Mouse (Mus musculus) MEL (cell line): ENCODE measurements at regions not wholly inside any gene's neighbourhood (a gene's known extent, or its start where the extent isn't known, plus 50 kb on each side); places are given as distances from the start of the nearest gene placed in this dataset.
A peak's percentile ranks its signal among the peaks of the same experiment; 100 is the strongest.

Source experiments
- DNase-seq: peaks from one replicate; pipeline ENCODE4 v3.0.0; 2011; ENCODE audit warnings: low read depth, low spot score
- H3K27ac ChIP-seq: 2 replicates; pipeline ENCODE4 v1.5.1; 2012; ENCODE audit warnings: low read depth, mild to moderate bottlenecking, control low read depth, low read length, moderate library complexity; ENCODE audit not compliant: control insufficient read depth
- H3K27me3 ChIP-seq, 2 experiments: fragments of 150-350 bp in 1 of 2; sonication (generic) in 1 of 2; 2 replicates each; pipeline ENCODE4 v1.6.1; 2012; ENCODE audit warnings: low read length in 2 of 2, mild to moderate bottlenecking in 2 of 2, improper control_type of control experiment in 1 of 2, moderate library complexity in 1 of 2; ENCODE audit not compliant: insufficient read depth in 2 of 2, control insufficient read depth in 1 of 2
- H3K36me3 ChIP-seq, 2 experiments: 2 replicates each; pipeline ENCODE4 v1.6.1; 2012 to 2014; ENCODE audit warnings: low read length in 2 of 2, improper control_type of control experiment in 1 of 2, inconsistent platforms in 1 of 2, mild to moderate bottlenecking in 1 of 2; ENCODE audit not compliant: insufficient read depth in 2 of 2, control insufficient read depth in 1 of 2
- H3K4me1 ChIP-seq, 2 experiments: fragments of 150-350 bp in 1 of 2; sonication (generic) in 1 of 2; 2 replicates each; pipeline ENCODE4 v1.6.1; 2012; ENCODE audit warnings: low read length in 2 of 2, improper control_type of control experiment in 1 of 2, mild to moderate bottlenecking in 1 of 2; ENCODE audit not compliant: insufficient read depth in 2 of 2, control insufficient read depth in 1 of 2
- H3K4me3 ChIP-seq, 2 experiments: fragments of 150-350 bp in 1 of 2; sonication (generic) in 1 of 2; 2 replicates each; pipeline ENCODE4 v1.5.1; 2012; ENCODE audit warnings: low read depth in 2 of 2, low read length in 2 of 2, mild to moderate bottlenecking in 2 of 2, moderate library complexity in 2 of 2, control low read depth in 1 of 2, improper control_type of control experiment in 1 of 2; ENCODE audit not compliant: control insufficient read depth in 1 of 2, insufficient read depth in 1 of 2
- H3K79me2 ChIP-seq: 2 replicates; pipeline ENCODE4 v1.6.1; 2012; ENCODE audit warnings: mild to moderate bottlenecking, low read length, moderate library complexity; ENCODE audit not compliant: control insufficient read depth, poor library complexity, insufficient read depth
- H3K9ac ChIP-seq: 2 replicates; pipeline ENCODE4 v1.6.1; 2012; ENCODE audit warnings: low read depth, mild to moderate bottlenecking, control low read depth, low read length, moderate library complexity; ENCODE audit not compliant: control insufficient read depth, poor library complexity, severe bottlenecking
- H3K9me3 ChIP-seq: fragments of 150-350 bp; sonication (generic); replicated peaks from 2 replicates; pipeline ENCODE4 v1.6.1; 2012; ENCODE audit warnings: mild to moderate bottlenecking, low read length, improper control_type of control experiment, moderate library complexity; ENCODE audit not compliant: insufficient read depth
- BHLHE40 ChIP-seq: IDR thresholded peaks from 2 replicates; pipeline ENCODE4 v1.6.1; 2012; ENCODE audit warnings: low read depth, mild to moderate bottlenecking, inconsistent platforms, low read length, improper control_type of control experiment, borderline replicate concordance
- CHD1 ChIP-seq: IDR thresholded peaks from 2 replicates; pipeline ENCODE4 v1.6.1; 2012; ENCODE audit warnings: low read depth, mild to moderate bottlenecking, inconsistent platforms, low read length, improper control_type of control experiment
- CHD2 ChIP-seq: IDR thresholded peaks from 2 replicates; pipeline ENCODE4 v1.6.1; 2011; ENCODE audit warnings: low read length, improper control_type of control experiment
- CTCF ChIP-seq, 3 experiments: IDR thresholded peaks in 2 of 3; conservative IDR thresholded peaks in 1 of 3; 2 replicates each; pipeline ENCODE4 v1.5.1; 2011 to 2012; ENCODE audit warnings: low read length in 3 of 3, low read depth in 2 of 3, mild to moderate bottlenecking in 2 of 3, improper control_type of control experiment in 1 of 3, inconsistent platforms in 1 of 3, mixed read lengths in 1 of 3, moderate library complexity in 1 of 3; ENCODE audit not compliant: control insufficient read depth in 1 of 3, insufficient read depth in 1 of 3, poor library complexity in 1 of 3, severe bottlenecking in 1 of 3
- E2F4 ChIP-seq: IDR thresholded peaks from 2 replicates; pipeline ENCODE4 v1.6.1; 2011; ENCODE audit warnings: low read depth, low read length, improper control_type of control experiment, borderline replicate concordance
- JUND ChIP-seq: IDR thresholded peaks from 2 replicates; pipeline ENCODE4 v1.6.1; 2011; ENCODE audit warnings: low read depth, mild to moderate bottlenecking, improper control_type of control experiment, low read length
- KAT2A ChIP-seq: conservative IDR thresholded peaks from 2 replicates; pipeline ENCODE4 v1.6.1; 2012; ENCODE audit warnings: low read depth, low read length, improper control_type of control experiment, inconsistent platforms
- MEF2A ChIP-seq: IDR thresholded peaks from 2 replicates; pipeline ENCODE4 v1.6.1; 2014; ENCODE audit warnings: low read depth, mild to moderate bottlenecking, inconsistent platforms, low read length, improper control_type of control experiment; ENCODE audit not compliant: poor library complexity, insufficient replicate concordance, severe bottlenecking; ENCODE audit errors: extremely low read depth
- MXI1 ChIP-seq: IDR thresholded peaks from 2 replicates; pipeline ENCODE4 v1.6.1; 2011; ENCODE audit warnings: mild to moderate bottlenecking, low read depth, low read length, improper control_type of control experiment
- NRF1 ChIP-seq: IDR thresholded peaks from 2 replicates; pipeline ENCODE4 v1.6.1; 2014; ENCODE audit warnings: low read depth, mild to moderate bottlenecking, inconsistent platforms, low read length, improper control_type of control experiment, moderate library complexity; ENCODE audit not compliant: poor library complexity, insufficient read depth, severe bottlenecking
- POLR2AphosphoS2 ChIP-seq: IDR thresholded peaks from 2 replicates; pipeline ENCODE4 v1.6.1; 2011; ENCODE audit warnings: low read length, improper control_type of control experiment
- SMC3 ChIP-seq: IDR thresholded peaks from 2 replicates; pipeline ENCODE4 v1.6.1; 2011; ENCODE audit warnings: low read depth, low read length, improper control_type of control experiment
- UBTF ChIP-seq: IDR thresholded peaks from 2 replicates; pipeline ENCODE4 v1.6.1; 2012; ENCODE audit warnings: low read depth, mild to moderate bottlenecking, inconsistent platforms, low read length, improper control_type of control experiment, moderate library complexity, borderline replicate concordance; ENCODE audit not compliant: insufficient read depth
- USF1 ChIP-seq: IDR thresholded peaks from 2 replicates; pipeline ENCODE4 v1.6.1; 2014; ENCODE audit warnings: low read depth, mild to moderate bottlenecking, inconsistent platforms, low read length, improper control_type of control experiment, moderate library complexity
- ZKSCAN1 ChIP-seq: IDR thresholded peaks from 2 replicates; pipeline ENCODE4 v1.6.1; 2012; ENCODE audit warnings: low read depth, mild to moderate bottlenecking, inconsistent platforms, low read length, improper control_type of control experiment, moderate library complexity
- ZMIZ1 ChIP-seq: IDR thresholded peaks from 2 replicates; pipeline ENCODE4 v1.6.1; 2012; ENCODE audit warnings: low read depth, mild to moderate bottlenecking, inconsistent platforms, low read length, improper control_type of control experiment, moderate library complexity
- ZNF384 ChIP-seq: IDR thresholded peaks from 2 replicates; pipeline ENCODE4 v1.6.1; 2012; ENCODE audit warnings: low read depth, mild to moderate bottlenecking, inconsistent platforms, low read length, improper control_type of control experiment

DNA sequence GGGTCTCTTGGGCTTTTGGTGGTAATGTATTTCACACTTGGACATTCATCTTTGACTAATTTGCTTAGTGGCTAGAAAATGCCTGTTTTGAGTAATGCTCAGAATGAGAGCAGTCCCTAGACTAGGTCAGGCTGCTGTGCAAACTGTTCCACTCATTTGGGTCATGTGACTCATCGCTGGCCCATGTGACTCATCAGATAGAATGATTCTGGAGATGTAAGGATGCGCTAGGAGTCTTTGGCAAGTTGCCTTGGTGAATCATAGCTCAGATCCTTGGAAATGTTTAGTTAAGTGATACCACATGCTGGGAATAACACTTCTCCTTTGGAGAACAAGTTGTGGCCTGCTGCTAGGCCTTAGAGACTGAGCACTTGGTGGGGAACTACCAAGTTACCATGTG is 130.2 kb upstream of the Fbxo11 start:
- Histone ChIP-seq H3K9ac (no peak overlapping the region), H3K79me2 (no peaks in the 10 kb centered on the region), H3K9me3 (no peaks in the 10 kb centered on the region), H3K36me3 (0 out of 4 replicates have a peak, but pooled peaks cover 0 to 2% of the 10 kb centered on the region in 2 experiments), H3K27me3 (no peaks in the 10 kb centered on the region), H3K4me3 (no peak overlapping the region), H3K4me1 (peaks cover 0 to 2% of the 10 kb centered on the region in 2 experiments; a peak in 2 of 4 replicates), H3K27ac (no peak overlapping the region)
- no peak for DNase-seq
- TF ChIP-seq ZKSCAN1 (no peak), JUND (no peak), USF1 (peak; percentile 55; the same call in 1 of the 2 replicates), MXI1 (no peak), CHD2 (no peak)

DNA sequence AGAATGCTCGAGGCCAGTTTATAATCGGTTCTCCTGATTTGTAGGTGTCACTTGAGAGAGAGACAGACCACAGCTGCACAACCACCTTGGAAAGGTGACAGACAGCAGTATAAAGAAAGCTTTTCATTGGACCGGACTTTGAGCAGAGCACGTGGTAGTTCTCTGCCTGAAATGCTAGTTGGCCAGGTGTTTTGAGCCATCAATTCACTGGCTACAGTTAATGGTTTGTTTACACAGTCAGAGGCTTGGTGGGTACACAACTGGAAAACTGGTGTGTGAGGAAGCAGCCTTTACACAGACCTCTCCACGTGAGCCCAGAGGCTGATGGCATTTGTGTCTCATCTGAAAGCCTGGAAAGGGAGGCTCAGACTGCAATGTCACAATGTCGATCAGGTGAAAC is 130.8 kb upstream of the Fbxo11 start:
- Histone ChIP-seq H3K4me1 (peaks cover 0 to 1% of the 10 kb centered on the region in 2 experiments; a peak in 2 of 4 replicates), H3K79me2 (no peaks in the 10 kb centered on the region), H3K27me3 (no peaks in the 10 kb centered on the region), H3K27ac (no peak overlapping the region), H3K4me3 (no peak overlapping the region), H3K9me3 (no peaks in the 10 kb centered on the region), H3K9ac (no peak overlapping the region), H3K36me3 (0 out of 4 replicates have a peak, but pooled peaks cover 0 to 2% of the 10 kb centered on the region in 2 experiments)
- no peak for DNase-seq
- TF ChIP-seq MEF2A (no peak), ZNF384 (no peak), SMC3 (no peak), NRF1 (no peak), USF1 (no peak), JUND (no peak), CHD1 (no peak), ZKSCAN1 (no peak), UBTF (no peak), BHLHE40 (no peak)

- H3K4me3 ChIP-seq = no peak overlapping the region
- TF ChIP-seq ZMIZ1 (no peak), CTCF (IDR thresholded peaks at IDR 0.05 in 2 of 3, conservative IDR thresholded peaks at IDR 0.05 in 1 of 3; ENCODE audit: control insufficient read depth in 1 of 3, insufficient read depth in 1 of 3, low read depth in 2 of 3, low read length in 3 of 3, poor library complexity in 1 of 3, severe bottlenecking in 1 of 3) (no peak), KAT2A (no peak), ZNF384 (peak; percentile 73; the same call in 1 of the 2 replicates), BHLHE40 (no peak), POLR2AphosphoS2 (no peak), E2F4 (no peak)
- TF ChIP-seq, all 39 proteins: peak for 1
- H3K9ac ChIP-seq = no peak overlapping the region
These were observed 131.2 kb upstream of the Fbxo11 start for GRCm38 (mm10) chr17:88196322-88196721.

More at GRCm38 (mm10) chr17:88196322-88196721, 131.2 kb upstream of the Fbxo11 start:
- Histone ChIP-seq H3K36me3 (no peaks in the 10 kb centered on the region), H3K27ac (no peak overlapping the region), H3K79me2 (no peaks in the 10 kb centered on the region), H3K27me3 (no peaks in the 10 kb centered on the region), H3K9me3 (no peaks in the 10 kb centered on the region), H3K4me1 (no peaks in the 10 kb centered on the region)
- DNase-seq = no peak
